ENCODE assay signal across 10 mouse cellular contexts in genomic region chr17:5208362-5208761, GRCm38 (mm10).
DNase-seq lines count a peak whose midpoint lies in the region; ATAC-seq and TF ChIP-seq lines count a peak whose summit lies in the region.
"Had no signal": no experiment of that assay in that cellular context is flagged by ENCODE, and none has a peak within 500 bp of the region (broad histone marks: within the 10 kb centered on the region; RNA-seq: fewer than 3 reads in every experiment).

No protein-coding gene starts in this region.

- no peak overlapping the region for H3K4me2 ChIP-seq in intestine, postnatal 0 days (replicated peaks; ENCODE audit: low read depth)
- H3K4me2 ChIP-seq in intestine, embryonic 16.5 days (ENCODE audit: low read depth, low read length): no peak overlapping the region
- H3K4me2 ChIP-seq in forebrain, embryonic 13.5 days: no peak overlapping the region
- H3K4me2 ChIP-seq: intestine, embryonic 15.5 days; midbrain, embryonic 12.5 days had no signal

- H3K27ac ChIP-seq in intestine, postnatal 0 days (ENCODE audit: low read depth, low read length): no peak overlapping the region
- no peak overlapping the region for H3K27ac ChIP-seq in intestine, embryonic 16.5 days (ENCODE audit: low read length)
- H3K27ac ChIP-seq in MEL (ENCODE audit: control insufficient read depth, low read depth, low read length) (no peak overlapping the region), macrophage (peak overlapping the region; percentile 90)
- H3K27ac ChIP-seq in forebrain, embryonic 13.5 days: no peak overlapping the region
- H3K27ac ChIP-seq: intestine, embryonic 15.5 days; midbrain, embryonic 12.5 days had no signal

- peak; percentile 41 for TF ChIP-seq RAD21 in MEL (IDR thresholded peaks at IDR 0.05; ENCODE audit: low read depth, low read length)

- no peak for TF ChIP-seq POLR2A in MEL (IDR thresholded peaks at IDR 0.05; ENCODE audit: control insufficient read depth in 1 of 2, insufficient read depth in 1 of 2, low read depth in 1 of 2, low read length in 2 of 2, poor library complexity in 1 of 2)

- H3K4me1 ChIP-seq in intestine, postnatal 0 days (replicated peaks; ENCODE audit: control insufficient read depth, insufficient read depth, low read length): peaks cover 12% of the 10 kb centered on the region
- H3K4me1 ChIP-seq in intestine, embryonic 16.5 days (ENCODE audit: control insufficient read depth, insufficient read depth, low read length): peaks cover 35% of the 10 kb centered on the region
- no peaks in the 10 kb centered on the region for H3K4me1 ChIP-seq in MEL (ENCODE audit: control insufficient read depth in 1 of 2, insufficient read depth in 2 of 2, low read length in 2 of 2)
- peaks cover 75% of the 10 kb centered on the region for H3K4me1 ChIP-seq in forebrain, embryonic 13.5 days

- H3K36me3 ChIP-seq in intestine, postnatal 0 days (ENCODE audit: control insufficient read depth, insufficient read depth): no peaks in the 10 kb centered on the region; the same call in 1 of the 2 replicates
- H3K36me3 ChIP-seq in intestine, embryonic 16.5 days (ENCODE audit: control insufficient read depth, insufficient read depth, low read length): no peaks in the 10 kb centered on the region
- H3K36me3 ChIP-seq in MEL (ENCODE audit: control insufficient read depth in 1 of 2, insufficient read depth in 2 of 2, low read length in 2 of 2) (no peaks in the 10 kb centered on the region), macrophage (ENCODE audit: inconsistent target) (no peaks in the 10 kb centered on the region)
- no peaks in the 10 kb centered on the region for H3K36me3 ChIP-seq in forebrain, embryonic 13.5 days (ENCODE audit: poor library complexity, severe bottlenecking)
- H3K36me3 ChIP-seq: intestine, embryonic 15.5 days; midbrain, embryonic 12.5 days had no signal

- H3K4me3 ChIP-seq in intestine, postnatal 0 days (ENCODE audit: low read depth, low read length): no peak overlapping the region
- H3K4me3 ChIP-seq in intestine, embryonic 16.5 days (ENCODE audit: low read length): no peak overlapping the region
- H3K4me3 ChIP-seq in MEL (ENCODE audit: control insufficient read depth in 1 of 2, insufficient read depth in 1 of 2, low read depth in 2 of 2, low read length in 2 of 2) (no peak overlapping the region), macrophage (ENCODE audit: inconsistent target) (no peak overlapping the region)
- H3K4me3 ChIP-seq in forebrain, embryonic 13.5 days: no peak overlapping the region
- H3K4me3 ChIP-seq: intestine, embryonic 15.5 days; midbrain, embryonic 12.5 days had no signal

- H3K27me3 ChIP-seq in intestine, postnatal 0 days (replicated peaks; ENCODE audit: control insufficient read depth, insufficient read depth, low read length): no peaks in the 10 kb centered on the region
- H3K27me3 ChIP-seq in intestine, embryonic 16.5 days (replicated peaks; ENCODE audit: control insufficient read depth, insufficient read depth, low read length): no peaks in the 10 kb centered on the region
- H3K27me3 ChIP-seq in MEL (ENCODE audit: control insufficient read depth in 1 of 2, insufficient read depth in 2 of 2, low read length in 2 of 2): no peaks in the 10 kb centered on the region
- no peaks in the 10 kb centered on the region for H3K27me3 ChIP-seq in forebrain, embryonic 13.5 days
- H3K27me3 ChIP-seq: intestine, embryonic 15.5 days; midbrain, embryonic 12.5 days had no signal

- DNase-seq in CD4-positive helper T cell, adult 2 months (ENCODE audit: low read depth, low spot score): peak; percentile 25
- peak; percentile 61 for DNase-seq in MEL (ENCODE audit: low read depth, low spot score)
- no peak for DNase-seq in gastrocnemius, adult 18-20 months (ENCODE audit: low spot score)
- DNase-seq: adrenal gland, adult 2 months had no signal

- no peak overlapping the region for H3K9ac ChIP-seq in intestine, postnatal 0 days (ENCODE audit: low read depth, low read length)
- no peak overlapping the region for H3K9ac ChIP-seq in intestine, embryonic 16.5 days (ENCODE audit: low read depth, low read length)
- no peak overlapping the region for H3K9ac ChIP-seq in MEL (ENCODE audit: control insufficient read depth, low read depth, low read length, poor library complexity, severe bottlenecking)
- H3K9ac ChIP-seq in forebrain, embryonic 13.5 days: no peak overlapping the region
- H3K9ac ChIP-seq: intestine, embryonic 15.5 days; midbrain, embryonic 12.5 days had no signal

- no peak for ATAC-seq in intestine, postnatal 0 days
- ATAC-seq in intestine, embryonic 16.5 days: no peak
- no peak for ATAC-seq in forebrain, embryonic 13.5 days
- ATAC-seq: intestine, embryonic 15.5 days had no signal

- no peaks in the 10 kb centered on the region for H3K9me3 ChIP-seq in intestine, postnatal 0 days (ENCODE audit: control insufficient read depth)
- no peaks in the 10 kb centered on the region for H3K9me3 ChIP-seq in intestine, embryonic 16.5 days (ENCODE audit: control insufficient read depth, low read length)
- no peaks in the 10 kb centered on the region for H3K9me3 ChIP-seq in MEL (replicated peaks; ENCODE audit: insufficient read depth, low read length)
- no peaks in the 10 kb centered on the region for H3K9me3 ChIP-seq in forebrain, embryonic 13.5 days (replicated peaks)
- H3K9me3 ChIP-seq: intestine, embryonic 15.5 days; midbrain, embryonic 12.5 days had no signal

- 0 out of 2 replicates have a peak, but pooled peaks cover 3% of the 10 kb centered on the region for H3K79me2 ChIP-seq in MEL (ENCODE audit: control insufficient read depth, insufficient read depth, low read length, poor library complexity)
- H3K79me2 ChIP-seq in macrophage (ENCODE audit: inconsistent target): peaks cover 93% of the 10 kb centered on the region

- no peak for TF ChIP-seq EP300 in MEL (IDR thresholded peaks at IDR 0.05; ENCODE audit: low read depth in 1 of 2, low read length in 2 of 2)

- 41% methylated on average over 3 of the region's 3 CpGs for WGBS in intestine, postnatal 0 days
- 40% methylated on average over 3 of the region's 3 CpGs for WGBS in intestine, embryonic 16.5 days
- 65% methylated on average over 3 of the region's 3 CpGs for WGBS in macrophage (ENCODE audit: missing documents)
- WGBS in forebrain, embryonic 13.5 days: 31% methylated on average over 3 of the region's 3 CpGs

- TF ChIP-seq CTCF in intestine, postnatal 0 days (IDR thresholded peaks at IDR 0.05; ENCODE audit: low read depth): peak; percentile 69
- TF ChIP-seq CTCF in MEL (IDR thresholded peaks at IDR 0.05 in 2 of 3, conservative IDR thresholded peaks at IDR 0.05 in 1 of 3; ENCODE audit: control insufficient read depth in 1 of 3, insufficient read depth in 1 of 3, low read depth in 2 of 3, low read length in 3 of 3, poor library complexity in 1 of 3, severe bottlenecking in 1 of 3): peak; percentile 35 to 70 (median 48)

TF ChIP-seq in MEL, 35 proteins besides CTCF, POLR2A, EP300 and RAD21:
- TF ChIP-seq MEF2A (IDR thresholded peaks at IDR 0.05; ENCODE audit: extremely low read depth, insufficient replicate concordance, low read depth, low read length, poor library complexity, severe bottlenecking): no peak
- TF ChIP-seq ELF1 (IDR thresholded peaks at IDR 0.05; ENCODE audit: low read depth, low read length): no peak
- peak; percentile 69 for TF ChIP-seq SMC3 (IDR thresholded peaks at IDR 0.05; ENCODE audit: low read depth, low read length)
- TF ChIP-seq SIN3A (IDR thresholded peaks at IDR 0.05; ENCODE audit: low read length): no peak; the same call in 1 of the 2 replicates
- 0 out of 2 replicates have a peak, but pooled peaks have one; percentile 21 for TF ChIP-seq HCFC1 (IDR thresholded peaks at IDR 0.05; ENCODE audit: low read depth, low read length)
- TF ChIP-seq ZNF384 (IDR thresholded peaks at IDR 0.05; ENCODE audit: low read depth, low read length): no peak
- TF ChIP-seq CHD2 (IDR thresholded peaks at IDR 0.05; ENCODE audit: low read length): no peak
- no peak for TF ChIP-seq E2F4 (IDR thresholded peaks at IDR 0.05; ENCODE audit: borderline replicate concordance, low read depth, low read length)
- TF ChIP-seq ZC3H11A (IDR thresholded peaks at IDR 0.05; ENCODE audit: low read depth, low read length): peak; percentile 24
- no peak for TF ChIP-seq NRF1 (IDR thresholded peaks at IDR 0.05; ENCODE audit: insufficient read depth, low read depth, low read length, poor library complexity, severe bottlenecking)
- no peak for TF ChIP-seq MAZ (IDR thresholded peaks at IDR 0.05; ENCODE audit: low read depth, low read length)
- no peak for TF ChIP-seq USF2 (IDR thresholded peaks at IDR 0.05; ENCODE audit: borderline replicate concordance in 1 of 2, insufficient read depth in 1 of 2, low read depth in 1 of 2, low read length in 2 of 2)
- no peak for TF ChIP-seq KAT2A (conservative IDR thresholded peaks at IDR 0.05; ENCODE audit: low read depth, low read length)
- TF ChIP-seq CHD1 (IDR thresholded peaks at IDR 0.05; ENCODE audit: low read depth, low read length): no peak
- no peak for TF ChIP-seq USF1 (IDR thresholded peaks at IDR 0.05; ENCODE audit: low read depth, low read length)
- TF ChIP-seq POLR2AphosphoS5 (IDR thresholded peaks at IDR 0.05; ENCODE audit: borderline replicate concordance, low read depth, low read length): no peak
- no peak for TF ChIP-seq ZKSCAN1 (IDR thresholded peaks at IDR 0.05; ENCODE audit: low read depth, low read length)
